Mouse (Mus musculus): ENCODE data around the gene 4921501E09Rik. TPM values are rescaled to one million over a fixed set of nuclear protein-coding genes. Genes with fewer than 3 reads are reported as not detected.

4921501E09Rik gene
- not detected in 2 replicates for total RNA-seq (2014; rRNA removed)
- not detected in 2 replicates for polyA plus RNA-seq (2015; fragmentation: Nextera tagmentation; extraction: Ambion mirVana)

GRCm38 (mm10) chr17:33067958-33068357 lies at the start of gene 4921501E09Rik:
Gene 4921501E09Rik, minus strand, starts transcription at chr17:33068058.
- Histone ChIP-seq H3K4me3 (ENCODE audit: low read length) (no peak within 1 kb of the TSS), H3K27me3 (ENCODE audit: insufficient read depth, low read length) (no peaks in the 10 kb centered on the region), H3K36me3 (ENCODE audit: insufficient read depth, low read length) (no peaks in the 10 kb centered on the region), H3K4me1 (ENCODE audit: insufficient read depth, low read length) (no peaks in the 10 kb centered on the region), H3K4me2 (ENCODE audit: low read depth, low read length) (no peak within 1 kb of the TSS), H3K9me3 (ENCODE audit: low read length) (no peaks in the 10 kb centered on the region), H3K9ac (replicated peaks; ENCODE audit: low read length) (no peak within 1 kb of the TSS), H3K27ac (no peak within 1 kb of the TSS)
- no peak for DNase-seq (ENCODE audit: low spot score)
- no peak for ATAC-seq
- TF ChIP-seq CTCF (IDR thresholded peaks at IDR 0.05; ENCODE audit: low read depth), result no peak
- WGBS, result 58% methylated on average over 1 of the region's 1 CpGs

GRCm38 (mm10) chr17:33097396-33097795 lies 29.5 kb upstream of the 4921501E09Rik start:
- WGBS, result 86% methylated on average over 2 of the region's 2 CpGs
- Histone ChIP-seq H3K27ac (no peak overlapping the region), H3K9ac (replicated peaks; ENCODE audit: low read length) (no peak overlapping the region), H3K4me1 (ENCODE audit: insufficient read depth, low read length) (0 out of 2 replicates have a peak, but pooled peaks cover 4% of the 10 kb centered on the region), H3K36me3 (ENCODE audit: insufficient read depth, low read length) (no peaks in the 10 kb centered on the region), H3K9me3 (ENCODE audit: low read length) (no peaks in the 10 kb centered on the region), H3K27me3 (ENCODE audit: insufficient read depth, low read length) (no peaks in the 10 kb centered on the region), H3K4me2 (ENCODE audit: low read depth, low read length) (no peak overlapping the region), H3K4me3 (ENCODE audit: low read length) (no peak overlapping the region)
- DNase-seq (ENCODE audit: low spot score) (no peak), ATAC-seq (no peak)
- no peak for TF ChIP-seq CTCF (IDR thresholded peaks at IDR 0.05; ENCODE audit: low read depth)

- ATAC-seq, result peak; percentile 82
- Histone ChIP-seq H3K36me3 (ENCODE audit: insufficient read depth, low read length) (no peaks in the 10 kb centered on the region), H3K4me3 (ENCODE audit: low read length) (peak overlapping the region; percentile 52), H3K27ac (peak overlapping the region; percentile 91), H3K9ac (replicated peaks; ENCODE audit: low read length) (peak overlapping the region; percentile 76), H3K27me3 (ENCODE audit: insufficient read depth, low read length) (no peaks in the 10 kb centered on the region), H3K4me2 (ENCODE audit: low read depth, low read length) (peak overlapping the region; percentile 84), H3K9me3 (ENCODE audit: low read length) (no peaks in the 10 kb centered on the region), H3K4me1 (ENCODE audit: insufficient read depth, low read length) (0 out of 2 replicates have a peak, but pooled peaks cover 4% of the 10 kb centered on the region)
- TF ChIP-seq CTCF (IDR thresholded peaks at IDR 0.05; ENCODE audit: low read depth), result no peak
- 2% methylated on average over 31 of the region's 31 CpGs for WGBS
- peak; percentile 89 for DNase-seq (ENCODE audit: low spot score)
These were observed 24.7 kb upstream of the 4921501E09Rik start for GRCm38 (mm10) chr17:33092391-33093193.

GRCm38 (mm10) chr17:33091630-33092029 lies 23.8 kb upstream of the 4921501E09Rik start:
- Histone ChIP-seq H3K27ac (no peak overlapping the region), H3K4me2 (ENCODE audit: low read depth, low read length) (peak overlapping the region; percentile 84), H3K9me3 (ENCODE audit: low read length) (no peaks in the 10 kb centered on the region), H3K36me3 (ENCODE audit: insufficient read depth, low read length) (no peaks in the 10 kb centered on the region), H3K4me3 (ENCODE audit: low read length) (no peak overlapping the region), H3K4me1 (ENCODE audit: insufficient read depth, low read length) (0 out of 2 replicates have a peak, but pooled peaks cover 4% of the 10 kb centered on the region), H3K27me3 (ENCODE audit: insufficient read depth, low read length) (no peaks in the 10 kb centered on the region), H3K9ac (replicated peaks; ENCODE audit: low read length) (no peak overlapping the region)
- TF ChIP-seq CTCF (IDR thresholded peaks at IDR 0.05; ENCODE audit: low read depth), result no peak
- no peak for DNase-seq (ENCODE audit: low spot score)
- 42% methylated on average over 1 of the region's 1 CpGs for WGBS
- no peak for ATAC-seq

- H3K9ac ChIP-seq (replicated peaks; ENCODE audit: low read length), result peak within 1 kb of the TSS; percentile 59
- 0 out of 2 replicates have a peak, but pooled peaks cover 4% of the 10 kb centered on the region for H3K4me1 ChIP-seq (ENCODE audit: insufficient read depth, low read length)
- DNase-seq (ENCODE audit: low spot score) (peak; percentile 94), ATAC-seq (peak; percentile 94)
- WGBS, result 4% methylated on average over 34 of the region's 34 CpGs
- H3K27ac ChIP-seq, result peak within 1 kb of the TSS; percentile 86
- H3K27me3 ChIP-seq (ENCODE audit: insufficient read depth, low read length), result no peaks in the 10 kb centered on the region
- no peaks in the 10 kb centered on the region for H3K9me3 ChIP-seq (ENCODE audit: low read length)
- H3K36me3 ChIP-seq (ENCODE audit: insufficient read depth, low read length), result no peaks in the 10 kb centered on the region
- H3K4me3 ChIP-seq (ENCODE audit: low read length), result peak within 1 kb of the TSS; percentile 53
- TF ChIP-seq CTCF (IDR thresholded peaks at IDR 0.05; ENCODE audit: low read depth), result no peak
- H3K4me2 ChIP-seq (ENCODE audit: low read depth, low read length), result peak within 1 kb of the TSS; percentile 67
These were observed 21.5 kb upstream of the 4921501E09Rik start, which contains the start of gene Zfp563 for GRCm38 (mm10) chr17:33089220-33089949. Gene Zfp563, plus strand, starts transcription at chr17:33089310.

- Histone ChIP-seq H3K27me3 (ENCODE audit: insufficient read depth, low read length) (no peaks in the 10 kb centered on the region), H3K4me1 (ENCODE audit: insufficient read depth, low read length) (no peaks in the 10 kb centered on the region), H3K36me3 (ENCODE audit: insufficient read depth, low read length) (no peaks in the 10 kb centered on the region), H3K27ac (no peak overlapping the region), H3K9me3 (ENCODE audit: low read length) (no peaks in the 10 kb centered on the region), H3K9ac (replicated peaks; ENCODE audit: low read length) (no peak overlapping the region), H3K4me2 (ENCODE audit: low read depth, low read length) (no peak overlapping the region), H3K4me3 (ENCODE audit: low read length) (no peak overlapping the region)
- no peak for TF ChIP-seq CTCF (IDR thresholded peaks at IDR 0.05; ENCODE audit: low read depth)
- DNase-seq (ENCODE audit: low spot score) (no peak), ATAC-seq (no peak)
- WGBS, result 0% methylated on average over 1 of the region's 1 CpGs
These were observed 4.9 kb downstream of the 4921501E09Rik start for GRCm38 (mm10) chr17:33063001-33063400.

Measured in hindbrain, postnatal 0 days (tissue).